Mouse (Mus musculus) gastrocnemius, postnatal 25 days (tissue): Measurements from ENCODE around the gene Mpped2. TPM values are rescaled to one million over a fixed set of nuclear protein-coding genes. Genes with fewer than 3 reads are reported as not detected.

ENCODE experiments used
- DNase-seq: peaks from one replicate; pipeline ENCODE4 v3.0.0; 2022
- total RNA-seq, 2 experiments: library from RNA; stranded (reverse); gene quantifications; 1 replicate in 1 of 2; 2 replicates in 1 of 2; pipeline ENCODE4 v1.2.3; 2021

The Mpped2 gene
- total RNA-seq, 2 experiments from 2014 or later: 3.0 to 3.4 TPM

DNA sequence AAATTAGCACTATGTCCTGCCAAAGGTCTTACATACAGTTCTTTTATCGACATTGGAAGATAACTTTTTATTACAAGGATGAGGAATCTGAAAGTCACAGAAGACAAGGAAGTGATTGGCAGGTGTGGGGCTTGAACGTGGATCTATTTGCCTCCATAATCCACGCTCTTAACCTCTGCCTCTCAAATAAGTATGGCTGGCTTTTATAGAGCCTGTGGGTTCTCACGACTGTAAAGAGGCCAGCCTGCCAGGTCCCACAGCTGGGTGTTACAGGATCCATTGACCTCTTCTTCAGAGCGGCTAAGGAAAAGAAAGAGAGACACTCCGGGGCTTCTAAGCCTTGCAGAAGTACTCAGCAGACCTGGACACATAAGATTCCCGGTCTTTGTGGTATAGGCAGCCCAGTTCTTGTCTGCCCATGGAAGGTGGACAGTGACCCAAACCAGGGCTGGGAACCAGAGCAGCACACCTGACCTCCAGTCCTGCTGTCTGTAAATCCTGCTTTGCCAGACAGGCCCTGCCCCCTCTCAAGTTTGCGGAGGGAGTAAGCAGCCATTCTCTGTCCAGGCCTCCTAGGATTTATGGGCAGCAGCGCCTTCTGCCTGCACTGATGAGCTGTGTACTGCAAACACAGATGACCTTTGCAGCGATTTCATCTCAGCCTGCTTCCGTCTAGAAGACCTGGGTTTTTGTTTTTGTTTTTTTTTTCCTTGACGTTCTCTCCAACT lies 162.7 kb downstream of the Mpped2 start:
- no peak for DNase-seq

DNA sequence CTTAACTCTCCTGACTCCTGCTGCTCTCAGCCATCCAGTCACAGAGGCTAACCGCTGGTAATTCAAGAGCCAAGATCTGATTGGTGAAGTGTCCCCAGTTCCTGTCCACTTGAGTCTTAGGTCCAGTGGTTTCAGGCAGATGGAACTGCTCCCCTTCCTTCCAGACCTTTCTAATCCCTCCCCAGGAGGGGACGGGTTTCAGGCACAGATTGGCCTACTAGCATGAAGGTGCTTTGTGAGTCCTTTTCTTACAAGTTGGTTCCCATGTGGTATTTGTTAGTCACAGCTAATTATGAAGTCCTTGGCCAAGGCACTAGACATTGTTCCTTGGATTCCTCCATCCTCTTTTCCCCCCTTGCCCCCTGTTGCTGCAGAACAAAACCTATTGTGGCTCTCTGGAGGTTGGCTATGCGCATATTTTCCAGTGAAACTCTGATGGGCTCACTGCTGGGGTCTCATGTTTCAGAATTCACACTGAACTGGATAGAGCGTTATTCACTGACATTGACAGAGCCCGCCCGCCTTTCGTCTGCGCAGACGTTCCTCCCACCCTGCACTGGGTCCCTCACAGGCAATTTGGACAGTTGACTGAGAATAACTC lies 163.4 kb downstream of the Mpped2 start:
- DNase-seq: no peak

DNA sequence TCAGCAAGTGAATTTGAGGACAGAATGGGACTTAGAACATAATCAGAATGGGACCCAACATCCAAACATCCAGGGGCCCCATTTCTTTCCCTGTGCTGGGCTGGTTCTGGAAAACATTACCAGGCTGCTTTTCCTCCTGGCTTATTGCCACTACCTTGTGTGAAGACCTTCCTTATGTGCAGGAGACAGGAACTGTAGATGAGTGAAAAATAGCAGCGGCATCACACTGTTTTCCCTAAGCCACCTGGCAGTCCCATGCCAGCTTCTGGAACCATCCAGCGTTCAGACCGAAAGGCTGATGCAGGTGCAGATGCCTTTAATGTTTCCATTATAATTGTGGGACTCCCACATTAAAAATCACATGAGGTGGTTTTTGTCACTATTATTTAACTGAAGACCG lies 164.2 kb downstream of the Mpped2 start:
- no peak for DNase-seq

DNA sequence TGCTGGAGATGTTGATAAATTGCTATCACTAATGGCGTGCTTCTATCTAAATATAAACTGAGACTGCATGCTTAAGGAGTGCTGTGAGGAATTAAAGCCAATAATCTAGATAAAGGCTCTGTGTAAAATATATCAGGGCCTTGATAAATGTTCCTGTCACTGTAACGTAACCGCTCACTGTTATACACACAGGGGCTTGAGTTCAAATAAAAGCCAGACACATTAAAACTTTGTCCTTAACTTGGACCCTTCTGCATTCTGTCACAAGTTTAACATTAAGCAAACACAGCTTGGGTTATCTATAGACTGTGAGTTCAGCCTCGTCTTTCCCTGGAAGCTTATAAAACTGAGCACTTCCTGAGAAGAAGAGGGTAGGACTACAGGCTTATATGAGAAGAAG lies 164.6 kb downstream of the Mpped2 start:
- no peak for DNase-seq

DNA sequence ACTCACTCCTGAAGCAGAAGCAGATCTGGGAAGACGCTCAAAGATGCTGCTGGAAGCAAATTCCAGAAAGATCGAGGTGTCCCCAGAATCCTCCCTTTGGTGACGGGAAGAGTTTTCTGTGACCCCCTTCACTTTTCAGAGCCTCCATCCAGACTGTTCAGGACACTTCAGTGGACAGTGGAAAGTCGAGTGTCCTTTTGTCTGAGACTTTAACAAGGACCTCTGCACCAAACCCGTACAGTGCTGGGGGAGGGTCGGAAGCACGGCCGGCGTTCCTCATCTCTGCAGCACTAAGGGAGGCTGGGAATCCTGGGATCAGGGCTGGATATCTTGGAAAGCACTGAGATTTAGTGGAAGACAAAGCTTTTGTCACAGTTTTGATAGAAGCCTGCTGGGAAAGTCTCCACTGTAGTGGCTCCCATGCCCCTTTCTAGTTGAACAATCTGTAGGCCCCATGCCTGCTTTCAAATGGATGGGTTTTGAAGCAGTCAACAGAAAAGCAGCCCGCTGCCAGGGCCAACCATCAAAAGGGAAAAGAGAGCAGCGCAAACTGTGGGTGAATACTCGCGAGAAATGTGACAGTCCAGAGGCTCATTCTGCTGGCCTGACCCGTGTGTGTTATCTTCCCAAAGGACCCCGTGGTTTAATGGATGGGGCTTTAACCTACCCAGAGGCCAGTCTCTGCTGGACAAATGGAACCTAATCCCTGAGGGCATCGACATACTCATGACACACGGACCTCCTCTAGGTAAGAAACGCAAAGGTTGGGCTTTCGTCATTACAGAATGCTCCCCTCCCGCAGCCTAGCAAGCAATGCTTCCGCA lies 168.0 kb downstream of the Mpped2 start:
- DNase-seq: no peak

DNA sequence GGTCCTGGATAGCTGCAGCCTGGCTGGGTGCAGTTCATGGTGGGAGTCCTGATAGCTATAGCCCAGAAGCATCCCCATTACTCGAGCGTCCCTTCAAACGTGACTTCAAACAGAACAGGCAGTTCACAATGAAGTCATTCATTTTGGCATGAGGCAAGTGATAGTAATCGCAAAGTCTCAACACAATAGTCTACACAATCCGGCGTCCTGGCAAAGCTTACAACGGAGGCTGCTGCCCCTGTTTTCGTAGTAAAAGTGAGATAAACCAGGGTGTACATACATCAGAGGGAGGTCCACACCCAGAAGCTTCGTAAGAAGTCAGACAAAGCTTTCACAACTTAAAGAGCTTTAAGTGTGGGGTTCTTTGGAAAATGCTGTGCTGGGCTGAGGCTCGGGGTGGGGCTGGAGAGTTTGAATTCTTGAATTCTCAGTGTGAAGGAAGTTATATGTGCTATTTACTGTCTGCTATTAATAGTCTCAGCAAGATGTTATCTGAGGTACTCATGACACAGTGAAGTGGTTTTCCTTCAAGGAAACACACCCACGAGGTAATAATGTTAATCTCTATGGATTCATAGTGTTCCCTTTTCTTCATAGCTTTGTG lies 170.1 kb downstream of the Mpped2 start:
- no peak for DNase-seq

DNA sequence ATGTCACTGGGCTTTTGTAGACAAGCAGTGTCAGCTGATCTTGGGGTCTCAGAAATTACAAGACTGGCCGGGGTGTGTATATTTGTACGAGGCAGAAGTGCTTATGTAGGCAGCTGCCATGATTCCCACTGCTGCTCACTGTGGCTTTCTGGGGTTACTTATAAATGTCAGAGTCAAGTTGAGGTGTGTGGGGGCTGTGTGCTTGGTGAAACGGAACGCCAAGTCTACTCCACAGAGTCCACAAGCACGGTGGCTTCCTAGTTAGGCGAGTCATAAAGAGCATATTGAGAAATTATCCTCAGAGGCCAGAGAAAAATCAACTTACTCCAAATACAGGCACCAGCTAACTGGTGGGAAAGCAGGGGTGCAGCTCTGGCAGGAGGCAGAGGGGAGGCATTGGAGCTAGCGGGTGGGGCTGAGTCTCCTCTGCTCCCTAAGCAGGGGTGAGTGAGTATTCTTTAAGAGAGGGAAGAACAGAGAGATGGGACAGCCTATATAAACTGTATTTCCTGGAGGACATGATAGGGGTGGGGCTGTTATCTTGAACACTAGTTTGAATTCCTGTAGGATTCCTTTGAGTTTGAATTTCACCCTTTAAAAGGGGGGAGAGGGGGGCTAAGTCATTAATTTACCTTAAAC lies 172.2 kb downstream of the Mpped2 start:
- no peak for DNase-seq

DNA sequence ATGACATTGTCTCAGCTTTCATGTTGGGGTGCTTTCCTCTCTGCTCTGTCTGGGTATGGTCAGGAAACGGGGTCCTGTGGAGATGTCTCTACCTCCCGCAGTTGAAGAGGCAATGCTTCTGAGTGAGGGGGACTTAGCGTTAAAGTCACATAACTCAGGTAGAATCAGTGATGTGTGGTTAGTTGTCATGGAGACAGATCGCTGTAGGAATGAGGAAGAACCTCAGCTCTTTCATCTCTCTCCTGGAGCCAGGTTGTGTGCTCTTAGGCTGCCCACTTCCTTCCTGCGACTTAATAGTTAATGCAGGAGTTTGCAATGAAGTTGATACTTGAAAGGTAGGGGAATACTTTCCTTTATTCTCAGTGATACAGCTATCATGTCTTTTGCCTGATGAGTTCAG lies 173.2 kb downstream of the Mpped2 start:
- no peak for DNase-seq

DNA sequence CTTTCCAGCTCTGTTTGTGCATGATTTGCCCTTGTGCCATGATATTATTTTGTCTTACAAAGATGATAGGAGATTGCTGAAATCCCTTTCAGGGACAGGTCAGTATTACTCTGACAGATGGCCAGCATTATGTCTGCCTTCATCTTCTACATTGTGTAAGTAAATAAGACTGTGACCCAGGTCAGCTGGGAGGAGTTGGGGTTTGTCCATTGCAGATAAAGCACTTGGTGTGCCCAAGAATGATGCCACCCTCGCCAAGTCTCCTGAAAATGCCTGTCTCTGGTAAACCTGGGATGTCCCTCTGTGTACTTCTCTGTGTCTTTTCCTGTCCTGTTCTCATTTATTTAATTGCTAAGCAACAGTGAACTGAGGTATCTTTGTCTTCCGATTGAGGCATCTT lies 177.8 kb downstream of the Mpped2 start:
- no peak for DNase-seq

DNA sequence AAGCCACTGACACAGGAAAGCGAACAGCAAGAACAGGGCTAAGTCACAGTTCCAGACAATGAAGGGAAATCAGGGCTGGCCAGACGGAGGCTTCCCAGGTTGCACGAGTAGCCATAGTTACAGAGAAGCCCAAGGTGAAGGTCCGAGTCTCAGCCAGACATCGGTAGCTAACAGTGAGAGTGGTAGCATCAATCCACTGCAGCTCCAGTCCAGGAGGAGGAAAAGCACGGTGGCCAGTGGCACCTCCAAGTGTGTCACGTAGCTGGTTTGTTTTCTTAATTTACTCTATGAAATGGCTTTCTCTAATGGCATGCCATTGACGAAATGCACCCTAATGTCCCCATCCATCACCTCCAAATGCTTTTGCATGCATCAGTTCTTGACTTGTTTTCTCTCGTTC lies 180.1 kb downstream of the Mpped2 start:
- no peak for DNase-seq

DNA sequence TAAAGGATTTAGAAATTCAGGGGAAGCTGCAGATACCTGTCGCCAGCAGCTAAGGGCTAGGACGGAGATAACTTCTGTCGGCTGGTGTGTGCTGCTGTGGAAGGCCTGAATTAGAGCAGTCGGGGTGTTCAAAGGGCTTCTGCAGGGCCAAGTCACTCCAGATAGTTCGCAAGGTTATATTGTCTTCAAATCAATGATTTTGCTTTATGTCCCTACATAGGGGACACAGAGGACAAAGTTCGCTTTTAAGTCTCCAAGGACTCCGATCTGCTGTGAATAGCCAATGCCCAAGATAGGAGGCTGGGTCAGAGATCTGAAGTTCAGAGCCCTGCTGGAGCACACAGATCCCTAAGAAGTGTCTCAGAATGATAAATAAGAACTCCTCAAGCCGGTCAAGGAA lies 190.3 kb downstream of the Mpped2 start:
- DNase-seq: no peak

DNA sequence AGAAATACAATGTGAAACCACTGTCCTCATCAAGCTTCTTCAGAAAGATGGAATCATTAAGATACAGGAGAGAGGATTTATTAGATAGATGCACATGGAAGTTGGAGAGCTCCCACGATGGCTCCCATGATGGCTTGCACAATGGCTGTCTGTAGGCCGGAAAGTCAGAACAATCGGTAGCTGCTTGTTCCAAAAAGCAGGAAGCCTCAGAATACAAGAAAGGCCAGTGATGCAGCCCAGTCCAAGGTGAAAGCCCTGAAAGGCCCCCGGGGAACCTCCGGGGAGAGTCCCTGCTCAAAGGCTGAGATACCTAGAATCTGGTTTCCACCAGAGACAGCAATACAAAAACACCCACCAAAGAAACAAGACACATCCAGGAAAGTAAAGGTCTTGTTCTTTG lies 195.1 kb downstream of the Mpped2 start:
- no peak for DNase-seq

DNA sequence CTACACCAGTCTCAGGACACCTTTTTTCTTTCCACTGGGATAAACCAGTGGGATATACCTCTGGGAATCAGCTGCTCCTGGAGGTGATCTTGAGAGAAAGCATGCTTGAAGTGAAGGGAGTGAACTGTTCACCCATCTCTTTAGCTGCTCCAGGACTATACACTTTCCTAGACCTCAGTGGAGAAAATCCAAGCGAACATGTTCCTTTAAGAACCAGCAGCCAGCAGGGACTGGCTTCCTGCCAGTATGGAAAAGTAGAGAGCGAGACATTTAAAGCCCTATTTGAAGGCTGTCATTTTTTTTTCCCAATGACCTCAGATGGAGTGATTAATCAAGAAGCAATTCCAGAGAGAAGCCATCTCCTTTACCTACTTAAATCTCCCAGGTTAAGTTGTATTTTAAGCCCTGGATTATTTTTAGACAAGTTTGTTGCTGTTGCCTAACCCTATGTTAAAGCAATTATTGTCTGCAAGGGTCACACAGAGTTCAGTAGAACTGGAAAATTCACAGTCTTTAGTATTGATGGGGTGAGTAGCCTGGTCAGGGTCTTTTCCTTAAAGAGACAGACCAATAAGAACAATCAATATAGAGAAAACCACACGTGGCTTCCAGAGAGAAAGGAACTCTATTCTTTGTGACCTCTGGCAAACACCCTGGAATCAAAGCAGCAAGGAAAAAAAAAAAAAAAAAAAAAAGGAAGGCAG lies 196.4 kb downstream of the Mpped2 start:
- no peak for DNase-seq

DNA sequence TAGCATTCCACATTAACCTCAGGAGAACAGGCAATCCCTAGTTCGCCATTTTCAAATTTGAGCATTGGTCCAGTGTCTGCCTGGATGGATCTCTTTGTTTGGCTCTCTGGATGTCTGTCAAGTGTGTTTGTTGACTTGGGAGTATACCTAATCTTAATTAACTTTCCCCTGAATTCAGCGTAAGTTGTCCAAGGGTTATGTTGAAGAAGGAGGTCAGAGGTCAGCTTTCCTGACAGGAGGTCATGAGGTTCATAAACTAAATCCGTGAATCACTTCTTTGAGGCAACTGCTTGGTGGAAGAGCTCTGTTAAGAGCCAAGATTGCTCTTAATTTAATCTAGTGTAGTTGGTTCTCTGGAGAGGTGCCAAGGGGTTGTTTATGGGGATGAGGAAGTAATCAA lies 200.3 kb downstream of the Mpped2 start:
- no peak for DNase-seq

DNA sequence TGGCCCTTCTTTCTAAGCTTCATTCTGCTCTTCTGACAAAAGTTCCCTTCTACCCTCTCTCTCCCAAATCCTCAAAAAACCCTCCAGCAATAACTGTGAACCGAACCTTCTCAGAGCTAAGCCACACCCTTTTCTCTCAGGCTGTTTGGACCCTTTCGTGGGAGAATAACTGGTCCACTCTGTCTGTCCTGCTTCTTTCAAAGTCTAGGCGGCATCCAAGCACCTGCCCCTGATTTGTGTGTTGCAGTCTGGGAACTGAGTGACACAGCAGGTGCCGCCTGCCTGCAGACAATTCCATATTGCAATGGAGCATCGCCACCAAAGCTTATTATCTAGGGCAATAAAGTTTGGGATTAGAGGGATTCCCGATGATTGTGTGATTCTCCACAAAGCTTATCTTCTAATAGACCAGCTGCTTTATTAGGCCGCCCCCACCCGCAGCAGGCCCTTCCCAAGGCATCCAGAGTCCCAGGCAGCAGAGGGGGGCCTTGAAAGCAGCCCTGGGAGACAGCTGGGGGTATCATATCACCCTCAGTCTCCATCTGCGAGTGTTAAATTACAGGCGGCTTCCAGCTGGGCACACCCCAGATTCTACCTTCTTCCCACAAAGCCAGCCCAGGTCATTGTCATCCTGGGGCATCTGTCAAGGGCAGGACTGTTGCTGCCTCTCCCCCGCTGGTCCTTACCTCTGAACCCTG lies 202.4 kb downstream of the Mpped2 start:
- DNase-seq: no peak

DNA sequence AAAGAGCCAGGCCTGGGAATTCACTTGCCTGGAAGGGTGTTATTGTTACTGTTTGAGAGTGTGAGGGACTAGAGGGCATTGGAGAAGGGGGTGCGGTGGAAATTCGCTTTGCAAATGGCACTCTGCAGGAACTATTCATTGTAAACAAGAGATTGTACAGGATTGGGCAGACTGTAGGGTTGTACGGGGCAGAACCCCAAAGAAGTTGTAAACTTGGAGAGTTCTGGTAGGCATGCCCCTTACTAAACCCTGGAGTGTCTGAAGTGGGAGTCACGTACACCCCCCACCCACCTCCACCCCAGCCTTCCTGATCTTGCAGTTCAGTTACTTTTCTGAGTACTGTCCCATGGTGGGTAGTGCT lies 202.9 kb downstream of the Mpped2 start:
- no peak for DNase-seq

DNA sequence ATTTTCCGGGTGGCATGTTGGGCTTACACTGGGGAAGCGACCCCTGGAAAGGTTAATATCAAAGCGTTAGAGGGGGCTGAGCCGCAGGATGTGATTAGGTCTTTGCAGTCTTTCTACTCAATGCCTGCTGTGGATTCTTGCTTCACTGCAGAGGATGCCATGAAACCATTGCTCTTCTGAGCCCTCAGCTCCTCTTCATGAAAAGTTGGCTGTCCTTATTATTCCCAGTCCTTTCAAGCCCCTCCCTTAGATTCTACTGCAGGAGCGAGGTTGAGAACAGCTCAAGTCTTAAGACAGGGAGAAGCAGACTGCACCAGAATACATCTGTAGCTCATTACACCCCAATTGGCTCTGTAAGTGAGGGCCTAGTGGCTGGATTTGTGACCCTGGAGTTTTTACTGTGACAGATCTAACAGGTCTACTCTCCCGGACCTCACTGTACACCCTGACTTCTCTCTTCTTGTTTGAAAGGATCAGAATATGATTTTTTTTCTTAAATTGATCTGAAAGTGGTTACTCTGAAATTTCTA lies 218.9 kb downstream of the Mpped2 start:
- no peak for DNase-seq
